Mouse (Mus musculus) CD4-positive naive resting alpha-beta T cell, adult 57 days (primary cell): ENCODE measurements around the gene Chrdl2. TPM values are rescaled to one million over a fixed set of nuclear protein-coding genes. Genes with fewer than 3 reads are reported as not detected.

Experiments used
- total RNA-seq: library from RNA; stranded (reverse); gene quantifications from one replicate; pipeline ENCODE4 v1.2.4, GENCODE M21; 2023

Gene Chrdl2
- not detected for total RNA-seq

GRCm38 (mm10) chr7:100005790-100006189 is at the start of gene Chrdl2:
Gene Chrdl2, plus strand, starts transcription at chr7:100006172.

GRCm38 (mm10) chr7:99980132-99980591 is 25.8 kb upstream of the Chrdl2 start, which contains the start of gene Rnf169:
Gene Rnf169, minus strand, starts transcription at chr7:99980448.

Other genes starting within 250 kb of the Chrdl2 start
- not detected for gene Olfr521, start 242.7 kb upstream of the Chrdl2 start, total RNA-seq
- 5.4 TPM for gene Neu3, start 177.8 kb upstream of the Chrdl2 start, total RNA-seq
- not detected for gene Xrra1, start 147.1 kb upstream of the Chrdl2 start, total RNA-seq
- gene Spcs2, start 142.7 kb upstream of the Chrdl2 start, total RNA-seq = 116 TPM
- 23.8 TPM for gene Rnf169, start 25.7 kb upstream of the Chrdl2 start, total RNA-seq
- gene Pold3, start 115.4 kb downstream of the Chrdl2 start, total RNA-seq = 48.8 TPM
- 1.2 TPM for gene Lipt2, start 153.1 kb downstream of the Chrdl2 start, total RNA-seq
- gene Kcne3, start 170.3 kb downstream of the Chrdl2 start, total RNA-seq = not detected
- 35.4 TPM for gene Pgm2l1, start 221.2 kb downstream of the Chrdl2 start, total RNA-seq